Mouse (Mus musculus) frontal cortex, adult (tissue): ENCODE measurements around the gene Bicd2.

Experiments used
- ATAC-seq: cut with Nextera tagmentation; 2 replicates; pipeline ENCODE4 v1.9.2; 2017; ENCODE audit warnings: mild to moderate bottlenecking, moderate library complexity, mixed read lengths; ENCODE audit not compliant: low TSS enrichment

Bicd2 gene

GRCm38 (mm10) chr13:49400139-49400538, 58.8 kb downstream of the Bicd2 start:
- peak; percentile 33; the same call in 1 of the 2 replicates for ATAC-seq

- ATAC-seq = no peak
Observed at GRCm38 (mm10) chr13:49402628-49403027, 61.2 kb downstream of the Bicd2 start.

GRCm38 (mm10) chr13:49407795-49408194, 66.4 kb downstream of the Bicd2 start:
- no peak for ATAC-seq

DNA sequence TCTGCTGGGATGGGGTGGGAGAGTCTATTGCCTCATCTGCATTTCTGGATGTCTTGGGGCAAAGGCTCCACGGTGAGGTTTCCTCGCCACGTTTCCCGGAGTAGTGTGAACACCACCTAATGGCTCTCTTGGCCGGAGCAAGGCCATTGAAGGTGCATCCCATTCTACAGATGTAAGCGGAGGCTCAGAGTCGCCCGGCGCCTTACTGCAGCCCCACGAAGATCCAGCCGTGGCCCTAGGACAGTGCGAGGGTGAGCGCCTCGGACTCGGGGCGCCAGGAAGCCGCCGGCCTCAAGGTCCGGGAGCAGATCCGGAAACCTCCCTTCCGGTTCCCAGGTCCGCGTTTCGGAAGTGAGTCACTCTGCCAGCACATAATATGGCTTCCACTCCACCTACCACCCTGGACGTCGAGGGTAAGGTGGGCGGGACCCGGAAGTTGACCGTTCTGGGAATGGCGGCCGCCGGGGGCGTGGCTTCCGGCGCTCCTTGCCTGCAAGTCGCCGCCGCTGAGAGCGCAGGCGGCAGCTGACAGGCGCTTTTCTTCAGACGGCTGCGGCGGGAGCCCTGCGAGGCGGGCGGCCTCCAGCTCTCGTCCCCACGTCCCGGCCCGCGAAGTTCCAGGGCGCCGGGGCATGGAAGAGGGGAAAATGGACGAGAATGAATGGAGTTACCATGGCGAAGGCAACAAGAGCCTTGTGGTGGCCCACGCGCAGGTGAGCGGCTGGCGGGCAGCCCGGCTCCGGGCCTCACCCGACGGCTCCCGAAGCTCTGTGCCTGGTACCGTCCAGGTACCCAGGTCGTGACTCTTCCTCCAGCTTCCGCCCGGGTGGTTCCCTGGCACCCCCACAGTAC, 79.6 kb downstream of the Bicd2 start, which contains the start of gene Ippk:
Gene Ippk (plus strand): TSS at position 496 of the 852 bp plus-strand sequence.
- peak; percentile 98 for ATAC-seq

- peak; percentile 25; the same call in 1 of the 2 replicates for ATAC-seq
Observed at GRCm38 (mm10) chr13:49421606-49421917, 80.2 kb downstream of the Bicd2 start.

DNA sequence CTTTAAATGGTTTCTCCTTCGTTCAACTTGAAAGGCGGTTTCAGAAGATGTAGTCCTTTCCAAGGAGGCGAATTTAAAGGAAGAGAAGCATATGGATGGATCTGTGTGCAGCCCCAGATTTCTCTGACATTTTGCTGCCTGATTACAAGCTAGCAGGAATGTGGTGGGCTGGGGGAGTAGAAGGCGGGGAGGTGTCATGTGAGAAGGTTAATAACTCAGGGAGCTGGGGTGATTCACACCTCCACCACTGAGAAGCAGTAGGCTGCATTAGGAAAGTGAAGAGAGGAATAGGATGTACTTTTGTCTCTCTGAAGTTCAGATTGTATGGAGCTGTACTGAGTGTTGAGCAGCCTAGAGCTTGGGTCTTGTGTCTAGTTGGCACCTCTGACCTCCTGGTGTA, 80.6 kb downstream of the Bicd2 start:
- no peak for ATAC-seq

DNA sequence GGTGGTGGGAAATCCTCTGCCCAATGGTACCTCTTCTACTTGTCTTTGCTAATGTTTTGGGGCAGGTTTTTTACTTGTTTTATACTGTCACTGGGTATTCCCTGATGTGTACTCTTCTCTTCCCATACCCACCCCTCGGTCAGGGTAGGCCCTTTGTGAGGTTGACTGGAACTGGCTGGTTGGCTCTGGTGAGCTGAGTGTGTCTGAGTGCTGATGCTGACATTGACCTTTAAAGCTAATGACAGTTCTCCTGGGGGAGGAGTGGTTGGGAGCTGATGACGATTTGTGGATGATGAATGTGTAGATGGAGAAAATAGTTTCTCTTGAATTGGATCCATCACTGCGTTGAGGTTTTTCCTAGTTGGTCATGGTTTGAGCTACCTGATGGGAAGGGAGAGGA, 85.4 kb downstream of the Bicd2 start:
- no peak for ATAC-seq

GRCm38 (mm10) chr13:49428042-49428675, 86.8 kb downstream of the Bicd2 start:
- peak; percentile 31; the same call in 1 of the 2 replicates for ATAC-seq

DNA sequence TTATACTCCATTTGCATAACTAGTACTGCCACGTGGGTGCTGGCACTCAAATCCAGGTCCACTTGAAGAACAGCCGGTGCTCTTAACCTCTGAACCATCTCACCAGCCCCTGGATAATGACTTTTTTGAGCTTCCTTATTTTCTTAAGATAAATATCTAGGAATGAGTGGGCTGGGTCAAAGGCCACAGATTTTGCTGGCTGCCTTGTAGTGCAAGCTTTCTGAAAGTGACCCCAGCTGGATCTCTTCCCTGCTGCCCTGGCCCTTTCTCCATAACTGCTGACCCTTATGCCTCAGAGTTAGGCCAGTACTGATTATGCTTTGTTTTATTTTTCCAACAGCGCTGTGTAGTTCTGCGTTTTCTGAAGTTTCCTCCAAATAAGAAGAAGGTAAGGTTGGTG, 89.1 kb downstream of the Bicd2 start:
- ATAC-seq = no peak

DNA sequence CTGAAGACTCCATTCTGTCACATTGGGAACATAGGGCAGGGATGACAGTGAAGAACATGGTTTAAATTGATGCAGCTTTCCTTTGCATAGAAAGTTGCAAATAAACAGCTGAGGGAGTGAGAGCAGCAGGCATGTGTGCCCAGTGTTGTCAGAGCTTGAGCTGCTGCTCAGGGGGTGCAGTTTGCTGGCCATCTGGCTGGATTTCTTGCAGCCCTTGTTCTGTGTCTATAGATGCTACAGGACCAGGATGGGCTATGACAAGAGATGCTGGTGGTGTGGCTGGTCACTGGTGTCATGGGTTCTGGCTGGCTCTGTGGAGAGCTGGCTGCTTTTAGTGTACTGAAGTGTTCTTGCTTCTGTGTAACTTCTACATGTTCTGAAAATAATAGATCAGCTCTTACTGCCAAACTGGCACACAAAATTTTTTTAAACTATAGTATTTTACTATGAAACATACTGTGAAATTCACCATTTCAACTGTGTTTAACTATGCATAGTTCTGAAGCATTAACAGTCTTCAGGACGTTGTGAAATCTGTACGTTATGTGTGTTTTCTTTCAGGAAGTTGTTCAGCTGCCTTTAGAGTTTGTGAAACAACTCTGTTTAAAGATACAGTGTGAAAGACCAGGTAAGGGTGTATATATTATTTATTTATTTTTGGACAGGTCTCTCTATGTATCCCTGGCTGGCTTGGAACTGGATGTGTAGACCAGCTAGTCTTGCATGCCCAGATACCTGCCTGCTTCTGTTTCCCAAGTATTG, 92.1 kb downstream of the Bicd2 start:
- ATAC-seq = peak; percentile 36

DNA sequence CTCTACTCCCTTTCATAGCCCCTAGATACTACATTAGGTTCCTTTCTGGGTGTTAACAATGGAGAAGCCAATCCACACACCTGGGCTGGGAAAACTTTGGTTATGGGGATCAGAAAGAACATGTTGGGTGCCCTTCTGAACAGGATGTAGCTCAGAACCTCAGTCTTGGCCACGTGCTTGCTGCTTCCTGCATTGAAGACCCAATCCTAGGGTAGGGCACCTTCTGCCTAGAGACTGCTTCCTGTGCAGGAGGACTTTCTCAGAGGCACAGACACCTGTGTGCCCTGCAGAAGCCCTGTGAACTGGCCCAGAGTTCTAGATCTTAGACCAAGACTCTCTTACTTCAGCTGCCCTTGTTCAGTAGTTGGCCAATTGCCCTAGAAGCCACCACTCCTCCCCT, 94.4 kb downstream of the Bicd2 start:
- ATAC-seq = no peak

DNA sequence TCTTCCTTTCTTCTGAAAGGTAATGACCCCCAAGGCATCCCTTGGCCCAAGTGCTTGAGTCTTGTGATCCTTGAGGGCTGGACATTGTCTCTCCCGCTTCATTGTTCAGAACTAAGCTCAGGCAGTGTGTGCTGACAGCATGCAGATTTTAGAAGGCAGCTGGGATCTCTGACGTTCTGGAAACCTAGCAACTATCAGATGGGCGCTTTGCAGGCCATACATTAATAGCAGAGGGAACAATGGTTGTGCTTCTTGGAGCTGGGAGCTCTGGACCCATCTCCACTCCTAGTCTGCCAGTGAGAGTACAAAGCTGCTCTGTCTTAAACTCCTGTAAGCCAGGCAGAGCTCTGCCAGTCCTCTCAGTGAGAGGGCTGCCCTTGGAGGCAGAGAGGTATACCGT, 94.8 kb downstream of the Bicd2 start:
- ATAC-seq = peak; percentile 58
